Mouse (Mus musculus) induced T-regulatory cell, adult 2 months (primary cell): Measurements from ENCODE around the gene Rasl12.

Source experiments
- DNase-seq: peaks from one replicate; pipeline ENCODE4 v3.0.0-alpha.2; 2012; ENCODE audit warnings: low read depth

Gene Rasl12

DNA sequence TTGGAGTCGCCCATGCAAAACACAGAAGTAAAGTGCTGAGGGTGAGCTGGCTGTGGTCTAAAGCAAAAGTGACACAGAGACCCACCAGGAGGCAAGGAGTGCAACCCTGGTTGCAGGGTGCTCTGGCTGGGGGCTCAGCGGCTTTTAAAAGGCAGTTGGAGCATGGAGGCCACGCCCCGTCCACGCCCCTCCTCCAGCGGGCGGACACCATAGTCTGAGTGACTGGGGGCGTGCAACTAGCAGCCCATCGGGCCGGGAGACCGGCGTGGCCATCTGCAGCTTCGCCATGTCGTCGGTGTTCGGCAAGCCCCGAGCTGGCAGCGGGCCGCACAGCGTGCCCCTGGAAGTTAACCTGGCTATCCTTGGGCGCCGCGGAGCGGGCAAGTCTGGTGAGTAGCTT lies at the start of gene Rasl12:
Gene Rasl12 (plus strand): TSS at position 228 of the 400 bp plus-strand sequence.
- peak; percentile 55 for DNase-seq

DNA sequence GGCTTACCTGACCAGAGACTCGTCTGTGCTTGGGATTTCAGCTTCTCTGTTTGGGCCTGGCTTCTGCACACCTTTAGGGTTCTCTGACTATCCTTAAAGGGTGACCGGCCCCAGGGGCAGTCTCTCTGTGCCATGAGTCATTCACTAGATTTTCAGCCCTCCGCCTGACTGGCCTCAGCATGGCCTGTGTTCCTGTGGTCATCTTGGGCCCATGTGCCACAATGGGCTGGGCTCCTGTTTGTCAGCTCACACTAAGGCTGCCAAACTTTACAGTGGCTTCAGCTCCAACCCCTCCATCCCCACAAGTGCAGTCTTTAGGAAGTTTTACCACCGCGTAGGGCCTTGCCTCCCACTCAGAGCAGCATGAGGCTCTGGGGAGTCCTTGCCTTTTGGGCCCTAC lies 45.1 kb upstream of the Rasl12 start:
- DNase-seq, result no peak

- no peak for DNase-seq
Observed at GRCm38 (mm10) chr9:65356561-65356960, 41.7 kb upstream of the Rasl12 start.

DNA sequence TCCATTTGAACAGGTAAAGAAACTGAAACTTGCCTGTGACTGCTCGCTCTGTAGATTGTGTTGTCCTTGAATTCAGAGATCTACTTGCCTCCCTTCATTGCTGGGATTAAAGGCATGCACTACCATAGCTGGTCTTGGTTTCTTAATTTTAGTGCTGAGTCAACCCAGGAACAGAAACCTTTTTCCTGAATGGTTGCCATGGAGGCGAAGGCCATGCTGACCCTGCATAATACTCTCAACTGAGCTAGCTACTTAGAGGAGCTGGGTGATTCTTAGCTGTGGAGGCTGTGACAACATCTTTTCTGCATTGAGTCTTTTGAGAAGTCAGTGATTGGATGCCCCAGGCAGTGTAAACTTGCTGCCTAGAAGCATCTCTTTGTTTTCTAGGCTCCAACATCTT lies 41.3 kb upstream of the Rasl12 start:
- DNase-seq, result no peak

DNA sequence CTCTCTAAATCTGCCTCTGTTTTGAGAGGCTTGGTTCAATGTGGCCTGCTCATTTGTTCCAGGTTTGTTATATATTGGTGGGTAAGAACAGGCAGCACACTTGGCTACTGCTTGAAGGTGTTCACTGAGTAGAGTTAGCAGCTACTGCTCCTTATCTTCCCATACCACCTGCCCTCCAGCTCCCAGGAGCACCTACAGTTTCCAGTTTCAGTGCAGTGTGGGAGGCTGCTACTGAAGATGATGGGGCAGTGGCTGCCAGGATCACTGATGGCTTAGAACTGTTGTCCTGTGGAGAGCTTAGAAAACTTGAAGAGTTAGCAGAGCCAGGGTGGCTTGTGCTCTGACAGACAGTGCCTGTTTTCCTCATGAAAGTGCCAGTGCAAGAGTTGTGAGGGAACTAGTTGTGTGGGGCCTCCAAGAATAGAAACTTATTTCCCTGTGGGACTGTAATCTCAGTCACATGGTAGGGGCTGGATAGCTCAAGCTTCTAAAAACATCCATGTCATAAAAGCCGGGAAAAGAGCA lies 39.3 kb upstream of the Rasl12 start:
- no peak for DNase-seq

DNA sequence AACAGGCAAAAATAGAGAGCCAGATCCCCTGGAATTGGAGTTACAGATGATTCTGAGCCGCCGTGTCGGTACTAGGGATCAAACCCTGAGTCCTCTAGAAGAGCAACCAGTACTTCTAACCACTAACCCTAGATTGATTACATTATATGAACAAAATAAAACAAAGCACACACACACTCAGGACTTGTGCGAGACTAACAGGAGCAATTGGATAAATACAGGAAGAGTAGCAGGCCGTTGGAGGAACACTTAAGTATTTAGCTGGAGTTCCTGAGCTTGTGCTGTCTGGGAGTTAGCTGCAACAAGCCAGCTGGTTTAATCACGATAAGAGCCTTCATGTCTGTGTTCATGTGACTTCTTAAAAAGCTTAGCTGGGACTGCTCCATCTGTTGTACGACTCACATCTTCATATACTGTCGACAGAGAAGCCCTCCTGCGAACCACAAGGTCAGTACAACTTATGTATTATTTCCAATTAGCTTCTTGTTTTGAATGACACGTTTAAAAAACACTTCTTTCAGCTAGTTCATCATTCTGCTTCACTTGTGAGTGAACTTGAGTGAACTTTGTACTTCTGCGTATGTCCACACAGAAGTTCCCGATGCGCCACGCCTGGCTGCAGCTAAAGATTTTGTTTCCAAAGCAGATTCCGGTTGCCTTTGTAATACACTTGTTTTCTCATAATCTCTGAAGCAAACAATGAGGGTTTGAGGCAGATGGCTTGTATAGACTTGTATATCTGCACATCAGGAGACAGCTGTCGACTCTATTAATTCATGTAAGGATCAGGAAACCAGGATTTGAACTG lies 37.5 kb upstream of the Rasl12 start, which contains the start of gene Ubap1l:
Gene Ubap1l (plus strand): TSS at position 401 of the 808 bp plus-strand sequence.
- DNase-seq, result no peak

DNA sequence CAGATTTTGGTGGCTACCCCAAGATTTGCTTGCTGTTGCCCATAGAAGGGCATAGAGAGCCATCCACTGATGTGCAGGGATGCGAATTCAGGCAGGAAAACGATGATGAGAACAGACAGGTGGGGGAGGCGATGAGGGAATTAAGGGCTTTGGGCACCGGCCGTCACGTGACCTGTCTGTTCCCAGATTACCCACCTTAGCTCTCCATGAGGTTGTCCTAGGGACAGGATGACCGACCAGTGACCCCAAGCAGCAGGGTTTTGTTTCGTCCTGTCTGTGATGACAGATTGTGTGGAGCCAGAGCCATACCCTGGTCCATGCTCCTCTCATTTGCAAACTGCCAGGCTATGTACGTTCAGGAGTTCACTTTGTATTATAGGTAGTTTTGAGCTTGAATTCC lies 34.6 kb upstream of the Rasl12 start:
- DNase-seq, result no peak

DNA sequence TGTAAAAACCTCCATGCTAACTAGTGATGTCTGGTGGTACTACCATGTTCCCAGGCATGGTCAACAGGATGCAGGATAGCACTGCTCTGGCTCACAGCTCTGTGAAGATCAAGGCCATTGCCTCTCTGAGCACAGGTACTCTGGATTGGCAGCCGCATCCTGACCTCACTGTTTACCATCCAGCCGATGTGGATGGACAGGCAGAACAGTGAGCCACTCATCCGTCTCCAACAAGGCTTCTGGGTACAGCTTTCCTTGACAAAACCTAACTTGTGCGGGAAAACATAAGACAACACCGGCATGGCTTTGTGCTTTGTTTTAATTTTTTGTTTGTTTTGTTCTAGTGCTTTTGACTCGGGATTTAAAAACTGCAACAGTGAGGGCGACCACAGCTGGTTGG lies 32.6 kb upstream of the Rasl12 start:
- no peak for DNase-seq

DNA sequence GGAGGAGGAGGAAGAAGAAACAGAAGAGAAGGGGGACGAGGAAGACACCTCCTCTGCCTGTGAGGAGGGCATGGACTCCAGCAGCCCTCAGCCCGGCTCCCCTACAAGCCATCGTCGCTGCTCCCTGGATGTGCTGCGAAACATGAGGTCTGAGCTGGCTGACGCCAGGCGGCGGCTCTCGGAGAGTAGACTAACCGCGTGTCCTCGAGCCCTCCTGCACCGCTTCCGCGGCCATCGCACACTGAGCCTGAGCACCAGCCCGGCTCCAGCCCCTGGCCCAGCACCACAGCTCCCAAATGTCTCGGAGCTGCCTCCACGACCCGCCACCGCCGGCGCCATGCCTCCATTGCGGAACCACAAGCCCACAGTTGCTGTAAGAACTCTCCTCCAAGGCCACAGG lies 26.6 kb upstream of the Rasl12 start:
- DNase-seq, result no peak

DNA sequence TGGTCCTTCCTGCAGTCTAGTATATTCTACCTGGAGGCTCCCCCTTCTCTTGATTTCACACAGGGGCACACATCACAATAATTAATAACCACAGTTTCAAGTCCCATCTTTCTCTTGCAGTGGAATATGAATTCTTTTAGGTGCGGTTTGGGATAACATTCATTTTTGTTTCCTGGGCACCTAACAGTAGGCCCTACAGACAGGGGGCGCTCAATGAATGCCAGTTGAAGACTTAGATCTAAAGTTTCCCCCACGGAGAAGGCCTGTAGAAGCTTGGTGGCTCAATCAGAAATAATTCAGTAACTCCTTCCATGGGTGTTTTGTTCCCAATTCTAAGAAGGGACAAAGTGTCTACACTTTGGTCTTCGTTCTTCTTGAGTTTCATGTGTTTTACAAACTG lies 25.9 kb upstream of the Rasl12 start:
- DNase-seq, result peak; percentile 36

DNA sequence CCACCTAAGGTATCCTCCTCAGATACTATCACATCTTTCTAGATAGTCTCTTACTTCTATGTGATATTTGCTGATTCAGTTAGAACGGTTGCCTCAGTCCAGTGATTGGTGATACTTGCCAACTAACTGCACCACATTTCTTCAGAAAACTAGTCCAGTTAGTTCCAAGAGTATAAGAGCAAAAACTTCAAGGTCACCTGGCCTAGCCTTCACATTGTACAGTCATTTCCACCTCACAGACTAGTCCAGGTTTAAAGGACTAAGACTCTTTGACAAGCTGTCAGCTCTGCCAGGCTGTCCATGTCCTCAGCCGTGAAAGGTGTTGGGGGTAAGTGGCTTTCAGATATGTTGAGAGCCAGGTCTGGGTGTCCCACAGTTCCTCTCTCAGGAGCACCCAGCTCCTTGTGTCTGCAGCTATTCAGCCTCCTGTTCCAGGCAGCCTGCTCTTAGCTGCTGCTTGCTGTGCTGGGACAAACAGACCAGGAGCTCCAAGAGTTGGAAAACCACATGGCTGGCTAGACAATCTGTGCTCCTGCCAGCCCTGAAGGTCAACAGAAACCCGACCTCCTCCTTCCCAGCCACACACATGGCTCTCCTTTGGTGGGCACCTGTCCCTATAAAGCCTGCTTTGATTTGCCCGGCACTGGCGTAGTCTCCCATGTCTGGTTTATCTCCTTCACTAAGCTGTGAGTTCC lies 23.7 kb upstream of the Rasl12 start:
- no peak for DNase-seq

- no peak for DNase-seq
Observed at GRCm38 (mm10) chr9:65375163-65375934, 23.0 kb upstream of the Rasl12 start.

DNA sequence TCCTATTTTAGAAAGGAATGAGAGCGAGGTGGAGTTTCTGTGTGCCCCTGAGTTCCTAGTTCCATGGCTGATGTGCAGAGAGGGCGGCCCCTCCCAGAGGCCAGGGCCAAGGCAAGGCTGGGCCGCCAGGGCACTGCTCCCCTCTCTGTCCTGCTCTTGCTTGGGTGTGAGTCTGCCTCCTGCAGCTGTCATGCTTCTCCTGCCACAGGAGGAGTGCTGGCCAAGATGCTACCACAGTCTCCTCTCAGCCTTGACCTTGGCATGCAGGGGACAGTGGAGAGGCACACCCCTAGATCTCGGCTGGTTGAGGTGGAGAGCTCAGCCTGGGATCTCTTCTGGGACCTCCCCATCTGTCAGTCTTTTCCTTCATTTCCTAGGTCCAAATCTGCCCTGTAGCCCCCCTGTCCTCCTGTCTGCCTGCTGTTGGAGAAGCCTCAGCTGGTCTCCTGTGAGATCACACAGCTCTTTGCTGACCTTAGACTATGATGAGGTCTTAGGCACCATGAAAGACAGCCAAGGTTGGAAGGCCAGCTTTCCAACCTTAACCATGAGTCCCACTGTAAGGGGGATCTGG lies 17.2 kb upstream of the Rasl12 start:
- no peak for DNase-seq

DNA sequence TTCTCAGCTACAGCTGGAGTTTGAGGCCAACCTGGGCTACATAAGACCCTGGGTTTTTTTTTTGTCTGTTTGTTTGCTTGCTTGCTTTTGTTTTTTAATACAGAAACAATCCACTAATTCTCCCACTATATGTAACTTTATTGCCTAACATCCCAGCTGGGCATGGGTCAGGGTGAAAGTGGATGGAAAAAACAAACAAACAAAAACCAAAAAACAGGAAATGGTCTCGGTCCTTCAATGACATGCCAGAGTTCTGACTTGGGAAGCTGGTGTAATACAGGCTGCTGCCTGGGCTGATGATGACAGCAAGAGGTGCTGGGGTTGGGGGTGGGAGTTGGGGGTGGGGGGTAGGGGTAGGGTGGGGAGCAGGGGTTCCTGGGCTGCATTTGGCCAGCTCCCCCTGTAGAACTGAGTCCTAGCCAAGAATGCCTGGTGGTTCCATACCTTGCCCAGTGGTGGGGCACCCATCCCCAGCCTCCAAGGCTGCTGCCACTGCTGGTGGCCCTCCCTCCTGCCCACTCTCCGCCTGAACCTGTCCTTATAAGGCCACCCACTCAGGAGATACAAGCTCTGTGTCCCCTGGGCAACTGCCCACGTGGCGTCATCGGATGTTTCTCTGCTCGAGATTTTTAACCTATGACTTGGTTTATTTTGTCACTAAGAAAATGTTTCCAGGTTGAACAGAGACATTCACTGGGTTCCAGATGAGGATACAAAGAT lies 16.1 kb upstream of the Rasl12 start:
- DNase-seq, result no peak

DNA sequence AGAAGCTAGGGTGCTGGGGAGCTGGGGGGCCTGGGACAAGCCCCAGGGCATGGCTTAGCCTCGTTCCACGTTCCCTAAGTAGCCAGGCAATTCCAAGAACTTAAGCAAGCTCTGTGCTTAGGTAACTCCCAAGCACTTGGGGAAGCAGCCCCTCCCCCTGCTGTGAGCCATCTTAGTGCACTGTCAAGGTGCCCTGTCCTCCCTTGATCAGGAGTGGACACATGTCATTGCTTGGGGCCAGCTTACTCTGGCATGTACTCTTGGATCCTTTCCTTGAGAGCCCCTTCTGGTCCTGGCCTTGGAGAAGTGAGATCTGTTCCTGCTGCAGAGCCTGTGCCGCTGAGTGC lies 15.6 kb upstream of the Rasl12 start:
- DNase-seq, result no peak

DNA sequence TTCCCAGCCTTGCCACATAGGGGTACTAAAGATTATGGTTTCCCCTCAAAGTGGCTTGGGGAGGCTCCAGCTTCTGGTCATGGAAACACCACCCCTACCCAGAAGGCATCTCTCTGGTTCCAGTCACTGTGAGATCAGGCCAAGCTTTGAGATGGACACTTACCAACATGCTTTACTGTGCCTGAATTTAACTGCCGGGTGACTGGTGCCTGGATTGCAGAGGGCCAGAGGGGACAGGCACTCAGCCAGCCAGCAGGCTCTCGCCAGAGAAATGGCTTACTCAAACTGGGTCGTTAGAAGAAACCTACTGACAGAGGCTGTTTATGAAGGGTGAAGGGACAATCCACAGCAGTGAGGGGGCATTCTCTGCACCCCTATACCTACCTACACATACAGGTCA lies 14.0 kb upstream of the Rasl12 start:
- no peak for DNase-seq

GRCm38 (mm10) chr9:65386373-65387140 lies 11.7 kb upstream of the Rasl12 start:
- no peak for DNase-seq

DNA sequence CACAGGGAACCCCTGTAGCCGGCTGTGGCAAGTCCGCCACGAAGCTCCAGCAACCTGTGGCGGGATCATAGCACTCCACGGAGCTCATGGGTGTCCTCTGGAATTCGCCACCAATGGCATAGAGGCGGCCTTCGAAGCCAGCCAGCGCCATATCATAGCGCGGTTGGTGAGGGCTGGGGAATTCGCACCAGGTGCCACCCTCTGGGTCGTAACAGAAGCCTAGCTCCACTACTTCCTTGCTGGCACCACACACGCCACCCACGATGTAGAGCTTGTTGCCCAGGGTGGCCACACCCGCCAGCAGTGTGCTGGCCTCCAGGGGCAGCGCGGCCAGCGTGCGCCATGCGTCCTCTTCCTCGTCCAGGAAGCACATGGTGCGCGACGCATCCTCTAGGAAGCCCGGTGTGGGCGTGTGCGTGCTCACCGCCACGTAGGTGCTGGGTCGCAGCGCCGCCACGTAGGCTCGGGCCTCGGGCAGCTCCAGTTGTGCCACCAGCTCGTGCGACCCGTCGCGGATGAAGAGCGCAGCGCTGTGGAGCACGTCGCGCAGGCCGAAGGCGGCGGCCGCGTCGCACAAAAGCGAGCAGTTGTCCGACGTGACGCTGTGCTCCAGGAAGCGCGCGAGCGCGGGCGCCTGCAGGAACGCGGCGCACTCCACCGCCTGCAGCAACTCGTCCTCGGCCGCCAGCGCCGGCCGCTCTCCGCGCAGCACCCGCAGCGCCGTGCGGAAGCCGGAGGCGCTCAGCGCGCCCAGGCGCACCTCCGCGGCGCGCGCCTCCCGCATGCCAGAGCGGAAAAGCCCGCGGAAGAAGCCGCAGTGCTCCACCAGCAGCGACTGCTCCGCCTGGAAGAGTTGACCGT lies 7.3 kb upstream of the Rasl12 start:
- peak; percentile 22 for DNase-seq

DNA sequence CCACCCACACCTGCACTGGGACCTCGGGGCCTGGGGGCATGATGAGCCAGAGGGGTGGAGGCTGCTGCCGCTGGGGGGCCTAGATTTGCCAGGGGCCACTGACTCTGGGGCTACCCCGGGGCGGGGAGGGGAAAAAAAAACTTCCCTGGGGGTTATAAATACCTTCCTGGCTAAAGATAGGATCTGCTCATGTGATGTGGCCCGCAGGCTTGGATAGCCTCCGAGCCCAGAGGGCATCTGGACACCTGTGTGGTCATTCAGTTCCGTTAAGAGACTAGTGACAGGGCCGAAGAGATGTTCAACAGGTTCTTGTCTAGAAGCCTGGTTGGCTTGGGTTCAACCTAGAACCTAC lies 6.7 kb upstream of the Rasl12 start, which contains the start of gene Kbtbd13:
Gene Kbtbd13 (minus strand): TSS at position 40 of the 352 bp plus-strand sequence.
- no peak for DNase-seq
